Mouse (Mus musculus): ENCODE results near the gene Gm11569. TPM values are rescaled to one million over a fixed set of nuclear protein-coding genes. Genes with fewer than 3 reads are reported as not detected.
"Not testable (repeated sequence)": the region's sequence is repeated elsewhere in the genome, so short reads cannot be mapped to it uniquely, and the experiment has no call there.

Gene Gm11569
- total and polyA plus RNA-seq, 2 experiments from 2014 or later: not detected

DNA sequence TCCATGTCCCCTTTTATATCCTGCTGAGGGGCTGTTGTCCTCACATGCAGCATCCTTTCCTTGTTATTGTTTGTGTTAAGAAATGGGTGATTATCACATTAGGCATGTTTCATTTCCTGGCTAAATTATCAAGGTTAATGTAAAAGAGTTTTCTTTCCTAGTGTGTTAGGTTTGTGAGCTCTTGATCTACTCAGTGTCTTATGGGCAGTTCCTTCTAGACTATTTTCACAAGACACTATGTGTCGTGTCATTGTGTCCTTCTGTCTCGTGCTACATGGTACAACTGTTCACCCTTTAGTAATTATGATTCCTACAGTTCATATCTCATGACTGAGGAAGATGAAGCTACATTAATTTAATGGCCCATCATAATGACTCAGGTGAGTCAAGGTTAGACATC, 5.4 kb downstream of the Gm11569 start, which contains the start of gene Gm11596:
Gm11596 (minus strand) TSS at position 101 of the 400 bp plus-strand sequence.
- WGBS: 78% methylated on average over 2 of the region's 2 CpGs

DNA sequence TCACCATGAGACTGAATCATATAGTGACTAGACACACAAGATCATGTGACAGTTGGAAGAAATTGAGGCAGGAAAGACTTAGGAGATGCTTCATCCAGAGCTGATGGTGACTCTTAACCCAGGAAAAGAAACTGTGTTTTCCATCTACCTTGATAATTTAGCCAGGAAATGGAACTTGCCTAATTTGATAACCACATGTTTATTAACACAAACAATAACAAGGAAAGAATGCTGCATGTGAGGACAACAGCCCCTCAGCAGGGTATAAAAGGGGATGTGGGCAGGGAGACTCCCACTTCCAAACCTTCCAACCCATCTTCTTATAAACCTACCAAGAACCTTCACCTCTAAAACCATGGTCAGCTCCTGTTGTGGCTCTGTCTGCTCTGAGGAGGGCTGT, 13.8 kb downstream of the Gm11569 start, which contains the start of gene Krtap4-9:
Krtap4-9 (plus strand) TSS at position 301 of the 400 bp plus-strand sequence.
- not testable (repeated sequence) for H3K4me3 ChIP-seq (ENCODE audit: low read depth, low read length); H3K27me3 ChIP-seq (ENCODE audit: insufficient read depth, low read length); ATAC-seq; H3K36me3 ChIP-seq (ENCODE audit: insufficient read depth); H3K4me1 ChIP-seq (ENCODE audit: insufficient read depth); H3K9ac ChIP-seq; DNase-seq; H3K27ac ChIP-seq (ENCODE audit: low read depth, low read length); H3K4me2 ChIP-seq (ENCODE audit: low read depth); H3K9me3 ChIP-seq (ENCODE audit: low read length)

More for the DNA sequence above, 5.4 kb downstream of the Gm11569 start, which contains the start of gene Gm11596:
- ATAC-seq: no peak
- H3K27ac ChIP-seq (ENCODE audit: low read depth, low read length): no peak within 1 kb of the TSS
- H3K9ac ChIP-seq: no peak within 1 kb of the TSS
- H3K4me3 ChIP-seq (ENCODE audit: low read depth, low read length): no peak within 1 kb of the TSS
- no peaks in the 10 kb centered on the region for H3K9me3 ChIP-seq (ENCODE audit: low read length)
- no peaks in the 10 kb centered on the region for H3K27me3 ChIP-seq (ENCODE audit: insufficient read depth, low read length)
- H3K4me2 ChIP-seq (ENCODE audit: low read depth): no peak within 1 kb of the TSS
- no peaks in the 10 kb centered on the region for H3K4me1 ChIP-seq (ENCODE audit: insufficient read depth)
- DNase-seq: no peak
- H3K36me3 ChIP-seq (ENCODE audit: insufficient read depth): no peaks in the 10 kb centered on the region
- TF ChIP-seq CTCF (IDR thresholded peaks at IDR 0.05; ENCODE audit: low read depth): no peak

DNA sequence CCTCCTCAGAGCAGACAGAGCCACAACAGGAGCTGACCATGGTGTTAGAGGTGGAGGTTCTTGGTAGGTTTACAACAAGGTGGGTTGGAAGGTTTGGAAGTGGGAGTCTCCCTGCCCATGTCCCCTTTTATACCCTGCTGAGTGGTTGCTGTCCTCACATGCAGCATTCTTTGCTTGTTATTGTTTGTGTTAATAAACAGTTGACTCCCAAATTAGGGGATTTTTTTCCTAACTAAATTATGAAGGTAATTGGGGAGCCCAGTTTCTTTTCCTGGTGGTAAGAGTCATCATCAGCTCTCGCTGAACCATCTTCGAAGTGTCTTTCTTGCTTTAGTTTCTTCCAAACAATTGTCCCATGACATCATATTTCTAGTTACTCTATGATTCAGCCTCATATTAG, 18.1 kb downstream of the Gm11569 start, which contains the start of gene Krtap4-8:
Krtap4-8 (minus strand) TSS at position 101 of the 400 bp plus-strand sequence.
- no peak for DNase-seq
- no peak for TF ChIP-seq CTCF (IDR thresholded peaks at IDR 0.05; ENCODE audit: low read depth)
- WGBS: 97% methylated on average over 2 of the region's 2 CpGs
- H3K27me3 ChIP-seq (ENCODE audit: insufficient read depth, low read length): no peaks in the 10 kb centered on the region
- no peak within 1 kb of the TSS for H3K27ac ChIP-seq (ENCODE audit: low read depth, low read length)
- H3K4me3 ChIP-seq (ENCODE audit: low read depth, low read length): no peak within 1 kb of the TSS
- no peaks in the 10 kb centered on the region for H3K9me3 ChIP-seq (ENCODE audit: low read length)
- H3K4me2 ChIP-seq (ENCODE audit: low read depth): no peak within 1 kb of the TSS
- H3K4me1 ChIP-seq (ENCODE audit: insufficient read depth): no peaks in the 10 kb centered on the region
- no peaks in the 10 kb centered on the region for H3K36me3 ChIP-seq (ENCODE audit: insufficient read depth)
- H3K9ac ChIP-seq: no peak within 1 kb of the TSS
- no peak for ATAC-seq

DNA sequence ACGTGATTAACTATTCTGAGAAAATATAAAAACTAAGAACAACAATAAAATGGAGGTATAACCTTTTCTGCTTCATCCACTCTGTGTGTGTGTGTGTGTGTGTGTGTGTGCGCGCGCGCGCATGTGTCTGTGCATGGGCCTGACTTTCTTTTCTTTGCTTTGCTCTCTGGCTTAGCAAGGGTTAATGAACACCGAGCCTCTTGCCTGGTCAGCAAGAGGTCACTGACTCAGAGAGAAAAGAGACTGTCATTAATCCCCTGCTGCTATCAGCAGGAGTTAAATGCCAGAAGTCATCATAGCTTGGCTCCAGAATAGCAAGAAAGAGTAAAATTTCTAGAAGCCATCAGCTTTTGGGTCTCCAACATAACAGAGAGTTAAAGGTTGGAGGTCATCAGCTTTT, 20.3 kb downstream of the Gm11569 start:
- no peaks in the 10 kb centered on the region for H3K9me3 ChIP-seq (ENCODE audit: low read length)
- no peaks in the 10 kb centered on the region for H3K27me3 ChIP-seq (ENCODE audit: insufficient read depth, low read length)
- no peak for TF ChIP-seq CTCF (IDR thresholded peaks at IDR 0.05; ENCODE audit: low read depth)
- H3K27ac ChIP-seq (ENCODE audit: low read depth, low read length): no peak overlapping the region
- no peak overlapping the region for H3K9ac ChIP-seq
- H3K36me3 ChIP-seq (ENCODE audit: insufficient read depth): no peaks in the 10 kb centered on the region
- 41% methylated on average over 7 of the region's 7 CpGs for WGBS
- no peak overlapping the region for H3K4me2 ChIP-seq (ENCODE audit: low read depth)
- ATAC-seq (no peak), DNase-seq (no peak)
- H3K4me1 ChIP-seq (ENCODE audit: insufficient read depth): no peaks in the 10 kb centered on the region
- H3K4me3 ChIP-seq (ENCODE audit: low read depth, low read length): no peak overlapping the region

DNA sequence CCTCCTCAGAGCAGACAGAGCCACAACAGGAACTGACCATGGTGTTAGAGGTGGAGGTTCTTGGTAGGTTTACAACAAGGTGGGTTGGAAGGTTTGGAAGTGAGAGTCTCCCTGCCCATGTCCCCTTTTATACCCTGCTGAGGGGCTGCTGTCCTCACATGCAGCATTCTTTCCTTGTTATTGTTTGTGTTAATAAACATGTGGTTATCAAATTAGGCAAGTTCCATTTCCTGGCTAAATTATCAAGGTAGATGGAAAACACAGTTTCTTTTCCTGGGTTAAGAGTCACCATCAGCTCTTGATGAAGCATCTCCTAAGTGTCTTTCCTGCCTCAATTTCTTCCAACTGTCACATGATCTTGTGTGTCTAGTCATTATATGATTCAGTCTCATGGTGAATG, 25.9 kb downstream of the Gm11569 start, which contains the start of gene Gm11595:
Gm11595 (minus strand) TSS at position 101 of the 400 bp plus-strand sequence.
- H3K9me3 ChIP-seq (ENCODE audit: low read length); H3K4me1 ChIP-seq (ENCODE audit: insufficient read depth); H3K4me3 ChIP-seq (ENCODE audit: low read depth, low read length); H3K27me3 ChIP-seq (ENCODE audit: insufficient read depth, low read length); ATAC-seq; DNase-seq; H3K36me3 ChIP-seq (ENCODE audit: insufficient read depth); H3K27ac ChIP-seq (ENCODE audit: low read depth, low read length); H3K4me2 ChIP-seq (ENCODE audit: low read depth); H3K9ac ChIP-seq: not testable (repeated sequence)

GRCm38 (mm10) chr11:99768410-99768809, 30.3 kb downstream of the Gm11569 start:
- no peaks in the 10 kb centered on the region for H3K9me3 ChIP-seq (ENCODE audit: low read length)
- no peak overlapping the region for H3K9ac ChIP-seq
- H3K36me3 ChIP-seq (ENCODE audit: insufficient read depth): no peaks in the 10 kb centered on the region
- no peak for ATAC-seq
- no peak overlapping the region for H3K4me3 ChIP-seq (ENCODE audit: low read depth, low read length)
- no peak for DNase-seq
- H3K4me1 ChIP-seq (ENCODE audit: insufficient read depth): no peaks in the 10 kb centered on the region
- H3K27ac ChIP-seq (ENCODE audit: low read depth, low read length): no peak overlapping the region
- no peak overlapping the region for H3K4me2 ChIP-seq (ENCODE audit: low read depth)
- TF ChIP-seq CTCF (IDR thresholded peaks at IDR 0.05; ENCODE audit: low read depth): no peak
- WGBS: 70% methylated on average over 2 of the region's 2 CpGs
- no peaks in the 10 kb centered on the region for H3K27me3 ChIP-seq (ENCODE audit: insufficient read depth, low read length)

GRCm38 (mm10) chr11:99758877-99759276, 39.9 kb downstream of the Gm11569 start:
- H3K4me2 ChIP-seq (ENCODE audit: low read depth): no peak overlapping the region
- no peaks in the 10 kb centered on the region for H3K36me3 ChIP-seq (ENCODE audit: insufficient read depth)
- H3K27me3 ChIP-seq (ENCODE audit: insufficient read depth, low read length): no peaks in the 10 kb centered on the region
- H3K4me3 ChIP-seq (ENCODE audit: low read depth, low read length): no peak overlapping the region
- H3K4me1 ChIP-seq (ENCODE audit: insufficient read depth): no peaks in the 10 kb centered on the region
- no peak overlapping the region for H3K27ac ChIP-seq (ENCODE audit: low read depth, low read length)
- TF ChIP-seq CTCF (IDR thresholded peaks at IDR 0.05; ENCODE audit: low read depth): no peak
- H3K9ac ChIP-seq: no peak overlapping the region
- WGBS: 96% methylated on average over 1 of the region's 1 CpGs
- DNase-seq (no peak), ATAC-seq (no peak)
- no peaks in the 10 kb centered on the region for H3K9me3 ChIP-seq (ENCODE audit: low read length)

Other genes starting within 250 kb of the Gm11569 start
Only the 30 nearest of the 43 such genes appear.
- not detected in 2 replicates for gene Gm11937, start 188.7 kb downstream of the Gm11569 start, total RNA-seq (2014; rRNA removed)
- not detected in 2 replicates for gene Gm11937, start 188.7 kb downstream of the Gm11569 start, polyA plus RNA-seq (2015; fragmentation: Nextera tagmentation; extraction: Ambion mirVana)
- not detected in 2 replicates for gene Krtap2-4, start 184.1 kb downstream of the Gm11569 start, total RNA-seq (2014; rRNA removed)
- not detected in 2 replicates for gene Krtap2-4, start 184.1 kb downstream of the Gm11569 start, polyA plus RNA-seq (2015; fragmentation: Nextera tagmentation; extraction: Ambion mirVana)
- gene Gm11562, start 178.5 kb downstream of the Gm11569 start, total RNA-seq (2014; rRNA removed): not detected in 2 replicates
- gene Gm11562, start 178.5 kb downstream of the Gm11569 start, polyA plus RNA-seq (2015; fragmentation: Nextera tagmentation; extraction: Ambion mirVana): not detected in 2 replicates
- not detected in 2 replicates for gene Krtap4-1, start 170.7 kb downstream of the Gm11569 start, total RNA-seq (2014; rRNA removed)
- gene Krtap4-1, start 170.7 kb downstream of the Gm11569 start, polyA plus RNA-seq (2015; fragmentation: Nextera tagmentation; extraction: Ambion mirVana): not detected in 2 replicates
- gene Krtap4-2, start 163.8 kb downstream of the Gm11569 start, total RNA-seq (2014; rRNA removed): not detected in 2 replicates
- gene Krtap4-2, start 163.8 kb downstream of the Gm11569 start, polyA plus RNA-seq (2015; fragmentation: Nextera tagmentation; extraction: Ambion mirVana): not detected in 2 replicates
- not detected in 2 replicates for gene Krtap4-7, start 154.8 kb downstream of the Gm11569 start, total RNA-seq (2014; rRNA removed)
- not detected in 2 replicates for gene Krtap4-7, start 154.8 kb downstream of the Gm11569 start, polyA plus RNA-seq (2015; fragmentation: Nextera tagmentation; extraction: Ambion mirVana)
- gene Gm11555, start 148.7 kb downstream of the Gm11569 start, total RNA-seq (2014; rRNA removed): not detected in 2 replicates
- not detected in 2 replicates for gene Gm11555, start 148.7 kb downstream of the Gm11569 start, polyA plus RNA-seq (2015; fragmentation: Nextera tagmentation; extraction: Ambion mirVana)
- gene Gm11563, start 140.0 kb downstream of the Gm11569 start, total RNA-seq (2014; rRNA removed): not detected in 2 replicates
- gene Gm11563, start 140.0 kb downstream of the Gm11569 start, polyA plus RNA-seq (2015; fragmentation: Nextera tagmentation; extraction: Ambion mirVana): not detected in 2 replicates
- not detected in 2 replicates for gene Krtap4-6, start 133.0 kb downstream of the Gm11569 start, total RNA-seq (2014; rRNA removed)
- not detected in 2 replicates for gene Krtap4-6, start 133.0 kb downstream of the Gm11569 start, polyA plus RNA-seq (2015; fragmentation: Nextera tagmentation; extraction: Ambion mirVana)
- not detected in 2 replicates for gene Gm14190, start 108.2 kb downstream of the Gm11569 start, total RNA-seq (2014; rRNA removed)
- gene Gm14190, start 108.2 kb downstream of the Gm11569 start, polyA plus RNA-seq (2015; fragmentation: Nextera tagmentation; extraction: Ambion mirVana): not detected in 2 replicates
- not detected in 2 replicates for gene Gm14180, start 64.6 kb downstream of the Gm11569 start, total RNA-seq (2014; rRNA removed)
- gene Gm14180, start 64.6 kb downstream of the Gm11569 start, polyA plus RNA-seq (2015; fragmentation: Nextera tagmentation; extraction: Ambion mirVana): not detected in 2 replicates
- gene Gm11595, start 26.0 kb downstream of the Gm11569 start, total RNA-seq (2014; rRNA removed): not detected in 2 replicates
- gene Gm11595, start 26.0 kb downstream of the Gm11569 start, polyA plus RNA-seq (2015; fragmentation: Nextera tagmentation; extraction: Ambion mirVana): not detected in 2 replicates
- gene Krtap4-8, start 18.2 kb downstream of the Gm11569 start, total RNA-seq (2014; rRNA removed): not detected in 2 replicates
- not detected in 2 replicates for gene Krtap4-8, start 18.2 kb downstream of the Gm11569 start, polyA plus RNA-seq (2015; fragmentation: Nextera tagmentation; extraction: Ambion mirVana)
- not detected in 2 replicates for gene Krtap4-9, start 13.7 kb downstream of the Gm11569 start, total RNA-seq (2014; rRNA removed)
- not detected in 2 replicates for gene Krtap4-9, start 13.7 kb downstream of the Gm11569 start, polyA plus RNA-seq (2015; fragmentation: Nextera tagmentation; extraction: Ambion mirVana)
- gene Gm11596, start 5.5 kb downstream of the Gm11569 start, total RNA-seq (2014; rRNA removed): not detected in 2 replicates
- not detected in 2 replicates for gene Gm11596, start 5.5 kb downstream of the Gm11569 start, polyA plus RNA-seq (2015; fragmentation: Nextera tagmentation; extraction: Ambion mirVana)
- gene Gm11554, start 5.5 kb upstream of the Gm11569 start, total RNA-seq (2014; rRNA removed): not detected in 2 replicates
- gene Gm11554, start 5.5 kb upstream of the Gm11569 start, polyA plus RNA-seq (2015; fragmentation: Nextera tagmentation; extraction: Ambion mirVana): not detected in 2 replicates
- 0.33 TPM in 1 of 2 replicates, not detected in the other for gene Krtap4-13, start 11.0 kb upstream of the Gm11569 start, total RNA-seq (2014; rRNA removed)
- gene Krtap4-13, start 11.0 kb upstream of the Gm11569 start, polyA plus RNA-seq (2015; fragmentation: Nextera tagmentation; extraction: Ambion mirVana): not detected in 2 replicates
- not detected in 2 replicates for gene Gm11564, start 16.7 kb upstream of the Gm11569 start, total RNA-seq (2014; rRNA removed)
- not detected in 2 replicates for gene Gm11564, start 16.7 kb upstream of the Gm11569 start, polyA plus RNA-seq (2015; fragmentation: Nextera tagmentation; extraction: Ambion mirVana)
- gene 2300003K06Rik, start 39.1 kb upstream of the Gm11569 start, total RNA-seq (2014; rRNA removed): not detected in 2 replicates
- not detected in 2 replicates for gene 2300003K06Rik, start 39.1 kb upstream of the Gm11569 start, polyA plus RNA-seq (2015; fragmentation: Nextera tagmentation; extraction: Ambion mirVana)
- gene Krtap4-16, start 52.7 kb upstream of the Gm11569 start, total RNA-seq (2014; rRNA removed): not detected in 2 replicates
- gene Krtap4-16, start 52.7 kb upstream of the Gm11569 start, polyA plus RNA-seq (2015; fragmentation: Nextera tagmentation; extraction: Ambion mirVana): not detected in 2 replicates
- gene Gm11568, start 59.0 kb upstream of the Gm11569 start, total RNA-seq (2014; rRNA removed): not detected in 2 replicates
- not detected in 2 replicates for gene Gm11568, start 59.0 kb upstream of the Gm11569 start, polyA plus RNA-seq (2015; fragmentation: Nextera tagmentation; extraction: Ambion mirVana)
- gene Gm11559, start 65.5 kb upstream of the Gm11569 start, total RNA-seq (2014; rRNA removed): not detected in 2 replicates
- not detected in 2 replicates for gene Gm11559, start 65.5 kb upstream of the Gm11569 start, polyA plus RNA-seq (2015; fragmentation: Nextera tagmentation; extraction: Ambion mirVana)
- gene Krtap9-1, start 74.5 kb upstream of the Gm11569 start, total RNA-seq (2014; rRNA removed): not detected in 2 replicates
- not detected in 2 replicates for gene Krtap9-1, start 74.5 kb upstream of the Gm11569 start, polyA plus RNA-seq (2015; fragmentation: Nextera tagmentation; extraction: Ambion mirVana)
- not detected in 2 replicates for gene Gm11567, start 80.3 kb upstream of the Gm11569 start, total RNA-seq (2014; rRNA removed)
- not detected in 2 replicates for gene Gm11567, start 80.3 kb upstream of the Gm11569 start, polyA plus RNA-seq (2015; fragmentation: Nextera tagmentation; extraction: Ambion mirVana)
- gene Krtap31-1, start 109.0 kb upstream of the Gm11569 start, total RNA-seq (2014; rRNA removed): not detected in 2 replicates
- not detected in 2 replicates for gene Krtap31-1, start 109.0 kb upstream of the Gm11569 start, polyA plus RNA-seq (2015; fragmentation: Nextera tagmentation; extraction: Ambion mirVana)
- gene Gm11565, start 115.8 kb upstream of the Gm11569 start, total RNA-seq (2014; rRNA removed): not detected in 2 replicates
- gene Gm11565, start 115.8 kb upstream of the Gm11569 start, polyA plus RNA-seq (2015; fragmentation: Nextera tagmentation; extraction: Ambion mirVana): not detected in 2 replicates
- not detected in 2 replicates for gene Krtap31-2, start 137.4 kb upstream of the Gm11569 start, total RNA-seq (2014; rRNA removed)
- not detected in 2 replicates for gene Krtap31-2, start 137.4 kb upstream of the Gm11569 start, polyA plus RNA-seq (2015; fragmentation: Nextera tagmentation; extraction: Ambion mirVana)
- gene Krtap9-5, start 149.5 kb upstream of the Gm11569 start, total RNA-seq (2014; rRNA removed): not detected in 2 replicates
- gene Krtap9-5, start 149.5 kb upstream of the Gm11569 start, polyA plus RNA-seq (2015; fragmentation: Nextera tagmentation; extraction: Ambion mirVana): not detected in 2 replicates
- gene Krtap29-1, start 180.1 kb upstream of the Gm11569 start, total RNA-seq (2014; rRNA removed): not detected in 2 replicates
- gene Krtap29-1, start 180.1 kb upstream of the Gm11569 start, polyA plus RNA-seq (2015; fragmentation: Nextera tagmentation; extraction: Ambion mirVana): not detected in 2 replicates
- gene Krtap16-1, start 187.7 kb upstream of the Gm11569 start, total RNA-seq (2014; rRNA removed): not detected in 2 replicates
- not detected in 2 replicates for gene Krtap16-1, start 187.7 kb upstream of the Gm11569 start, polyA plus RNA-seq (2015; fragmentation: Nextera tagmentation; extraction: Ambion mirVana)

Measured in forebrain, postnatal 0 days (tissue).